Mouse (Mus musculus): ENCODE measurements around the gene Cox10. TPM values are rescaled to one million over a fixed set of nuclear protein-coding genes. Genes with fewer than 3 reads are reported as not detected.

Cox10 gene
- total RNA-seq, 2 experiments from 2014 or later: 18.4 to 29.1 TPM

GRCm38 (mm10) chr11:63968388-63969035 is 110.8 kb downstream of the Cox10 start:
- no peak for ATAC-seq (replicated peaks; ENCODE audit: poor library complexity, severe bottlenecking)

GRCm38 (mm10) chr11:63967641-63968387 is 111.5 kb downstream of the Cox10 start:
- no peak for ATAC-seq (replicated peaks; ENCODE audit: poor library complexity, severe bottlenecking)

- peak; percentile 92 for ATAC-seq (replicated peaks; ENCODE audit: poor library complexity, severe bottlenecking)
Measured at GRCm38 (mm10) chr11:63965437-63965836, 113.8 kb downstream of the Cox10 start.

GRCm38 (mm10) chr11:63957207-63957606 is 122.1 kb downstream of the Cox10 start:
- peak; percentile 74 for ATAC-seq (replicated peaks; ENCODE audit: poor library complexity, severe bottlenecking)

GRCm38 (mm10) chr11:63956748-63957147 is 122.5 kb downstream of the Cox10 start:
- no peak for ATAC-seq (replicated peaks; ENCODE audit: poor library complexity, severe bottlenecking)

- ATAC-seq (replicated peaks; ENCODE audit: poor library complexity, severe bottlenecking): no peak
Measured at GRCm38 (mm10) chr11:63953887-63954286, 125.4 kb downstream of the Cox10 start.

GRCm38 (mm10) chr11:63952743-63953191 is 126.5 kb downstream of the Cox10 start:
- ATAC-seq (replicated peaks; ENCODE audit: poor library complexity, severe bottlenecking): no peak

- peak; percentile 68 for ATAC-seq (replicated peaks; ENCODE audit: poor library complexity, severe bottlenecking)
Measured at GRCm38 (mm10) chr11:63951831-63952631, 127.2 kb downstream of the Cox10 start.

GRCm38 (mm10) chr11:63948371-63948770 is 130.9 kb downstream of the Cox10 start:
- peak; percentile 91 for ATAC-seq (replicated peaks; ENCODE audit: poor library complexity, severe bottlenecking)

GRCm38 (mm10) chr11:63947024-63947423 is 132.2 kb downstream of the Cox10 start:
- ATAC-seq (replicated peaks; ENCODE audit: poor library complexity, severe bottlenecking): no peak

GRCm38 (mm10) chr11:63943947-63944346 is 135.3 kb downstream of the Cox10 start:
- no peak for ATAC-seq (replicated peaks; ENCODE audit: poor library complexity, severe bottlenecking)

- ATAC-seq (replicated peaks; ENCODE audit: poor library complexity, severe bottlenecking): no peak
Measured at GRCm38 (mm10) chr11:63943268-63943890, 135.9 kb downstream of the Cox10 start.

- ATAC-seq (replicated peaks; ENCODE audit: poor library complexity, severe bottlenecking): no peak
Measured at GRCm38 (mm10) chr11:63942177-63942576, 137.1 kb downstream of the Cox10 start.

GRCm38 (mm10) chr11:63936641-63937040 is 142.6 kb downstream of the Cox10 start:
- no peak for ATAC-seq (replicated peaks; ENCODE audit: poor library complexity, severe bottlenecking)

GRCm38 (mm10) chr11:63926901-63927300 is 152.4 kb downstream of the Cox10 start:
- no peak for ATAC-seq (replicated peaks; ENCODE audit: poor library complexity, severe bottlenecking)

GRCm38 (mm10) chr11:63925161-63925582 is 154.1 kb downstream of the Cox10 start:
- ATAC-seq (replicated peaks; ENCODE audit: poor library complexity, severe bottlenecking): peak; percentile 43

- ATAC-seq (replicated peaks; ENCODE audit: poor library complexity, severe bottlenecking): peak; percentile 7
Measured at GRCm38 (mm10) chr11:63924286-63924930, 154.9 kb downstream of the Cox10 start.

- ATAC-seq (replicated peaks; ENCODE audit: poor library complexity, severe bottlenecking): peak; percentile 39
Measured at GRCm38 (mm10) chr11:63923386-63923785, 155.9 kb downstream of the Cox10 start.

GRCm38 (mm10) chr11:63922091-63922621 is 157.1 kb downstream of the Cox10 start, which contains the start of gene Hs3st3b1:
Gene Hs3st3b1, minus strand, starts transcription at chr11:63922290.
- ATAC-seq (replicated peaks; ENCODE audit: poor library complexity, severe bottlenecking): peak; percentile 70
